Comparison of ENCODE assay signal across 7 mouse cellular contexts in genomic region chr4:127987784-127988455, GRCm38 (mm10). TPM values are rescaled to one million over a fixed set of nuclear protein-coding genes. Genes with fewer than 3 reads are reported as not detected.
DNase-seq lines count a peak whose midpoint lies in the region; ATAC-seq and TF ChIP-seq lines count a peak whose summit lies in the region.

Gene Csmd2 (plus strand): TSS chr4:127987857.

- peak within 1 kb of the TSS; percentile 30 for H3K4me3 ChIP-seq in lung, embryonic 16.5 days (ENCODE audit: low read length)
- H3K4me3 ChIP-seq in hindbrain, postnatal 0 days (ENCODE audit: low read length) = peak within 1 kb of the TSS; percentile 76
- H3K4me3 ChIP-seq in liver, embryonic 15.5 days (replicated peaks) = no peak within 1 kb of the TSS
- H3K4me3 ChIP-seq in stomach, embryonic 15.5 days (replicated peaks) = peak within 1 kb of the TSS; percentile 36

- H3K9ac ChIP-seq in lung, embryonic 16.5 days (ENCODE audit: low read length) = no peak within 1 kb of the TSS
- H3K9ac ChIP-seq in hindbrain, postnatal 0 days (replicated peaks; ENCODE audit: low read length) = peak within 1 kb of the TSS; percentile 89
- no peak within 1 kb of the TSS for H3K9ac ChIP-seq in liver, embryonic 15.5 days
- H3K9ac ChIP-seq in stomach, embryonic 15.5 days = no peak within 1 kb of the TSS

- under 1% methylated on average over 41 of the region's 65 CpGs for WGBS in lung, embryonic 16.5 days
- under 1% methylated on average over 59 of the region's 65 CpGs for WGBS in hindbrain, postnatal 0 days
- under 1% methylated on average over 48 of the region's 65 CpGs for WGBS in liver, embryonic 15.5 days (ENCODE audit: insufficient replicate concordance)
- WGBS in stomach, embryonic 15.5 days = under 1% methylated on average over 60 of the region's 65 CpGs

- H3K9me3 ChIP-seq in lung, embryonic 16.5 days (ENCODE audit: control insufficient read depth, low read length) = no peaks in the 10 kb centered on the region
- H3K9me3 ChIP-seq in hindbrain, postnatal 0 days (ENCODE audit: low read length) = no peaks in the 10 kb centered on the region
- H3K9me3 ChIP-seq in liver, embryonic 15.5 days (replicated peaks) = no peaks in the 10 kb centered on the region
- H3K9me3 ChIP-seq in stomach, embryonic 15.5 days = no peaks in the 10 kb centered on the region

- H3K4me2 ChIP-seq in lung, embryonic 16.5 days (ENCODE audit: low read depth, low read length) = peak within 1 kb of the TSS; percentile 51
- peak within 1 kb of the TSS; percentile 82 for H3K4me2 ChIP-seq in hindbrain, postnatal 0 days (ENCODE audit: low read depth, low read length)
- peak within 1 kb of the TSS; percentile 10; the same call in 1 of the 2 replicates for H3K4me2 ChIP-seq in liver, embryonic 15.5 days
- H3K4me2 ChIP-seq in stomach, embryonic 15.5 days = peak within 1 kb of the TSS; percentile 64

- no peak for ATAC-seq in lung, embryonic 16.5 days (ENCODE audit: low read depth)
- ATAC-seq in hindbrain, postnatal 0 days = peak; percentile 13; the same call in 1 of the 2 replicates
- no peak for ATAC-seq in liver, embryonic 15.5 days (ENCODE audit: insufficient read depth)
- ATAC-seq in stomach, embryonic 15.5 days (ENCODE audit: insufficient read depth, low FRiP score, low read depth) = no peak

- no peaks in the 10 kb centered on the region; the same call in 1 of the 2 replicates for H3K4me1 ChIP-seq in lung, embryonic 16.5 days (replicated peaks; ENCODE audit: control insufficient read depth, insufficient read depth, low read length)
- peaks cover 17% of the 10 kb centered on the region for H3K4me1 ChIP-seq in hindbrain, postnatal 0 days (ENCODE audit: insufficient read depth, low read length)
- no peaks in the 10 kb centered on the region for H3K4me1 ChIP-seq in liver, embryonic 15.5 days (replicated peaks)
- peaks cover 8% of the 10 kb centered on the region; the same call in 1 of the 2 replicates for H3K4me1 ChIP-seq in stomach, embryonic 15.5 days

- H3K27ac ChIP-seq in lung, embryonic 16.5 days (ENCODE audit: low read length) = no peak within 1 kb of the TSS
- H3K27ac ChIP-seq in hindbrain, postnatal 0 days = peak within 1 kb of the TSS; percentile 93
- no peak within 1 kb of the TSS for H3K27ac ChIP-seq in liver, embryonic 15.5 days (replicated peaks)
- no peak within 1 kb of the TSS for H3K27ac ChIP-seq in stomach, embryonic 15.5 days

- H3K36me3 ChIP-seq in lung, embryonic 16.5 days (ENCODE audit: control insufficient read depth, insufficient read depth, low read length) = no peaks in the 10 kb centered on the region
- H3K36me3 ChIP-seq in hindbrain, postnatal 0 days (ENCODE audit: insufficient read depth, low read length) = no peaks in the 10 kb centered on the region
- no peaks in the 10 kb centered on the region for H3K36me3 ChIP-seq in liver, embryonic 15.5 days (replicated peaks)
- H3K36me3 ChIP-seq in stomach, embryonic 15.5 days = no peaks in the 10 kb centered on the region

- H3K27me3 ChIP-seq in lung, embryonic 16.5 days (ENCODE audit: control insufficient read depth, insufficient read depth, low read depth, low read length) = peaks cover 61% of the 10 kb centered on the region
- H3K27me3 ChIP-seq in hindbrain, postnatal 0 days (ENCODE audit: insufficient read depth, low read length) = no peaks in the 10 kb centered on the region
- H3K27me3 ChIP-seq in liver, embryonic 15.5 days = peaks cover 63% of the 10 kb centered on the region
- H3K27me3 ChIP-seq in stomach, embryonic 15.5 days (replicated peaks) = peaks cover 71% of the 10 kb centered on the region

- DNase-seq in lung, postnatal 4 days = no peak
- DNase-seq in embryo, embryonic 10.5 days (ENCODE audit: low spot score) = peak; percentile 52
- peak; percentile 92 for DNase-seq in hindbrain, postnatal 0 days (ENCODE audit: low spot score)
- DNase-seq in T-cell, adult 2 months (ENCODE audit: low spot score) = no peak

- no peak for TF ChIP-seq CTCF in hindbrain, postnatal 0 days (IDR thresholded peaks at IDR 0.05; ENCODE audit: low read depth)

RNA-seq across cellular contexts. Expression of gene Csmd2, which starts in this region (rescaled TPM):
- polyA plus RNA-seq in lung, embryonic 16.5 days (2015; fragmentation: Nextera tagmentation; extraction: Ambion mirVana) = 0.03 and 0.09 TPM in 2 replicates
- total RNA-seq in hindbrain, postnatal 0 days (2014; rRNA removed) = 41.3 and 52.8 TPM in 2 replicates
- polyA plus RNA-seq in hindbrain, postnatal 0 days (2015; fragmentation: Nextera tagmentation; extraction: Ambion mirVana) = 8.2 and 8.4 TPM in 2 replicates
- polyA plus RNA-seq in liver, embryonic 15.5 days (2015; fragmentation: Nextera tagmentation; extraction: Ambion mirVana) = 0.02 and 0.03 TPM in 2 replicates
- polyA plus RNA-seq in stomach, embryonic 15.5 days (2015; fragmentation: Nextera tagmentation; extraction: Ambion mirVana) = 0.23 and 0.32 TPM in 2 replicates

Comparison
In these comparisons a context has a peak if more than half of its experiments do, and no peak if none do; other contexts are left out.
1. H3K4me2 ChIP-seq: peak in every context shown above with its lines; median percentile 82 in hindbrain, postnatal 0 days; 64 in stomach, embryonic 15.5 days; 51 in lung, embryonic 16.5 days; 10 in liver, embryonic 15.5 days.
2. DNase-seq: peak in embryo, embryonic 10.5 days (single experiment) and hindbrain, postnatal 0 days (single experiment); none in lung, postnatal 4 days (0 of 2) and T-cell, adult 2 months (single experiment).